Mouse (Mus musculus): ENCODE measurements around the gene Galnt2.
A peak's percentile ranks its signal among the peaks of the same experiment; 100 is the strongest.

Galnt2 gene

DNA sequence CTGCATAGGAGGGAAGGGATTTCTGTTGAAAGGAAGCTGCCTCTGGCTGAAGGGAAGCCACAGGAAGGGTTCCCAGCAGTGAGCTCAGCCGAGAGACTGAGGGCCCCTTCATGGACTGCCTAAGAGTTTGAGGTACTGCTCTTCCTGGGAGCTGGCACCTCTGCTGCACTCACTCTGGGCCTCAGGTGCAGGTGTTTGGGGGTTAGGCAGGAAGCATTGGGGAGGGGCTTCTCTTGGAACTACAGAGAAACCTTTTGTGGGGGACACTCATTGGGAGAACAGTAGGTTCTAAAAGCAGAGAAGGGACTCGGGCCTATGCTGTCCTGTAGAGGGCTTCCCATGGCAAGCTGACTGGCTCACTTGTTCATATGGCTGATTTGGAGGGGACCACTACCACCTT, 3.3 kb downstream of the Galnt2 start:
- no peak for DNase-seq (ENCODE audit: low spot score in 2 of 2)

- DNase-seq (ENCODE audit: low spot score in 2 of 2): no peak
These were observed 4.3 kb downstream of the Galnt2 start for GRCm38 (mm10) chr8:124235536-124235935.

DNA sequence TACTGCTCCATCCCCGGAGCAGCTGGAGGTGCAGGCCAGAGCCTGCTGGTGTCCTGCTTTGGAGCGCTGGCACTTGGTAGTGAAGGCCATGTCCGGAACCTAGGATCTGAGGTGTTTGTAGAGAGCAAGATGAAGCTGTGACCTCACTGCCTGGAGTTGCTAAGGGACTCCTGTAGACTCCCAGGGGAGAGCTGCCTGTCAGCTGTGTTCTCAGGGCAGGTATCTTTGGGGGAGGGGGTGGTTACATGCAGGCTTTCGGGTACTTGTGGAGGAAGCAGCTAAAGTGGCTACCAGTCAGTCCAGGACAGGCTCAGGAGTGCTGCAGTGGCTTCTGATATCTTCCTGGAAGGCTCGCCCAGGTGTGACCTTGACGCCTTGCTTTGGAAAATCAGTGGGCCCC, 8.2 kb downstream of the Galnt2 start:
- DNase-seq (ENCODE audit: low spot score in 2 of 2): no peak

- DNase-seq (ENCODE audit: low spot score in 2 of 2): no peak
These were observed 9.7 kb downstream of the Galnt2 start for GRCm38 (mm10) chr8:124240932-124241331.

GRCm38 (mm10) chr8:124242208-124242607, 11.0 kb downstream of the Galnt2 start:
- no peak for DNase-seq (ENCODE audit: low spot score in 2 of 2)

- no peak for DNase-seq (ENCODE audit: low spot score in 2 of 2)
These were observed 11.7 kb downstream of the Galnt2 start for GRCm38 (mm10) chr8:124242913-124243312.

DNA sequence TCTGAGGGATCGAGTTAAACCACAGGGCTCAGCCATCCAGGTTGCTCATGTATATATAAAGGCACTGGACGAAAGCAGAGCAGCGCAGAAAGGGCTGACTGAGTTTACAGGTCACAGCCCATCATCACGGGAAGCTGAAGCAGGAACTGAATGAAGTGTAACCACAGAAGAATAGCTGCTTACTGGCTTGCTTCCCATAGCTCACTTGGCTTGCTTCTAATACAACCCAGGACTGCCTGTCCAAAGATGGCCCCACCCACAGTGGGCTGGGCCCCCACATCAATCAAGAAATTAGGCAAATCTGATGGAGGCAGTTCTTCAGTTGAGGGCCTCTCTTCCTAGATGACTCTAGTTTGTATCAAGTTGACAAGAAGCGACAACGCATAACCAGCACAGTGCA, 16.4 kb downstream of the Galnt2 start:
- DNase-seq (ENCODE audit: low spot score in 2 of 2): no peak

GRCm38 (mm10) chr8:124248688-124249087, 17.5 kb downstream of the Galnt2 start:
- no peak for DNase-seq (ENCODE audit: low spot score in 2 of 2)

- no peak for DNase-seq (ENCODE audit: low spot score in 2 of 2)
These were observed 19.1 kb downstream of the Galnt2 start for GRCm38 (mm10) chr8:124250255-124250654.

- no peak for DNase-seq (ENCODE audit: low spot score in 2 of 2)
These were observed 19.6 kb downstream of the Galnt2 start for GRCm38 (mm10) chr8:124250785-124251184.

DNA sequence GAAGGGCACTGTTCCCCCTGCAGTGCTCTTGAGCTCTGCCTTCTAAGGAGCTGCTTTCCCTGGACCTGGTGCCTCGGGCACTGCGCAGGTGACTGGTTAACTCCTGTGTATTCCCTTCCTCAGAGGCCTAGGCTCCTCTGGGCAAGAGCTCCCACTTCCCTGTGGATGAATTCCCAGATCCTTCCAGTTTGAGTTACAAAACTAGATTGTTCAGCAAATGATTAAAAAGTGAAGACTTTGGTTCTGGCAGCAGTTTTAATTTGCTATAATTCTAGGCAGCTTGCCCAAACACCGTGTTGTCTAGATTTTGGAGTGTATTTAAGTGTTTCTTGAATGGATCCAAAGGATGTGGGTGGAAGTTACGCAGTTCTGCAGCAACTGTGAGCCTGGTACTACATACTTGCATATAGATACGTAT, 21.4 kb downstream of the Galnt2 start:
- DNase-seq (ENCODE audit: low spot score in 2 of 2): no peak

DNA sequence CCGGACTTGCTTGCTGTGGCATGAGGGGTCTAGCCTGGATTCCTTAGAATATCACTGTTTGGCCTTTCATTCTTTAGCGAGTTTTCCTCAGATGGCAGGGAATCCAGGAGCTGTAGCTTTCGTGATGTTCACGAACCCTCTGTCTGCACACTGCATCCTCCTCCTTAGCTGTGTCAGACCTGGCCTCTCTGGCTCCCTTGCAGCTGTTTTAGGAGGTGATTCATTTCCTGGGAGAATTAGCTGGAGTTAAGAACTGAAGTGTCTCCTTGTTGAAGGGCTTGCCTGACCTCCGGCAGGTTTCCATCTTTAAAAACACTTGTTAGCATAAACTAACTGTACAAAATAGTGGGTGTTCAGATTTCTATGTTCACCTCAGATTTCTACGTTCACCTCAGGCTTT, 22.7 kb downstream of the Galnt2 start:
- DNase-seq (ENCODE audit: low spot score in 2 of 2): no peak

- no peak for DNase-seq (ENCODE audit: low spot score in 2 of 2)
These were observed 25.6 kb downstream of the Galnt2 start for GRCm38 (mm10) chr8:124256841-124257240.

GRCm38 (mm10) chr8:124257363-124257762, 26.2 kb downstream of the Galnt2 start:
- peak; percentile 41 to 42 for DNase-seq (ENCODE audit: low spot score in 2 of 2)

- no peak for DNase-seq (ENCODE audit: low spot score in 2 of 2)
These were observed 28.0 kb downstream of the Galnt2 start for GRCm38 (mm10) chr8:124259146-124259545.

- no peak for DNase-seq (ENCODE audit: low spot score in 2 of 2)
These were observed 28.7 kb downstream of the Galnt2 start for GRCm38 (mm10) chr8:124259925-124260324.

DNA sequence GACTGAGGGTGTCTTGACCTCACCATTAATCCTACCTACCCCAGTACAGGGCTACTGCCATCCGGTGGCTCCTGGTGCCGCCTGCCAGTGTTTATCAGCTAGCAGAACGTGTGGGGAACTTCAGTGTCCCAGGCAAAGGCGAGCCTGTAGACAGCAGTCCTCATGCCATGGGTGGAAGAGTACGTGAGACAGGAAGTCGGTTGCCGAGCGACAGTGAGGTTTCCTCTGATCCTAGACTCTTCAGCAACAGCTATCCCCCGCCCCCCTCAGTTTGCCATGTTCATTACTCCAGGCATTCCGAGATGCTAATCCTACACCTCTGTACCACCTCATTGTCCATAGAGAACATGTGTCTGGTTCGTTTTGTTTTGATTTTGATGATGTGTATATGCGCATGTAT, 29.2 kb downstream of the Galnt2 start:
- DNase-seq (ENCODE audit: low spot score in 2 of 2): no peak

DNA sequence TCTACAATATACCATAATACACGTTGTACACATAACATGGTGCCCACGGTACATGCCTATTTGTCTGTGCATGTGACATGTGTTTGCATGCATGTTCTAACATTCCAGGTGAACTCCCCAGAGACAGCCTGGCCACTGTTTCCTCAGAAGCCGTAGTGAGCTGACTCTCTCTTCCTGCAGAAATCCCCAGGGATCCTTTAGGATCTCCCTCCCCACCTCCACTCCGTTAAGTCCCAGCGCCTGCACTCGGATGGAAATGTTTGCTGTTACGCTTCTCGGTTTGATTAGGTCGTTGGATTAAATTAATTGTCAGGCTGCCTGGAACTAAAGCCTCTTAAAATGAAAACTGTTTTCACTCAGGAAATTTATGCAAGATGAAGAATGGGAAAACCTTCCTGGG, 31.9 kb downstream of the Galnt2 start:
- DNase-seq (ENCODE audit: low spot score in 2 of 2): no peak

DNA sequence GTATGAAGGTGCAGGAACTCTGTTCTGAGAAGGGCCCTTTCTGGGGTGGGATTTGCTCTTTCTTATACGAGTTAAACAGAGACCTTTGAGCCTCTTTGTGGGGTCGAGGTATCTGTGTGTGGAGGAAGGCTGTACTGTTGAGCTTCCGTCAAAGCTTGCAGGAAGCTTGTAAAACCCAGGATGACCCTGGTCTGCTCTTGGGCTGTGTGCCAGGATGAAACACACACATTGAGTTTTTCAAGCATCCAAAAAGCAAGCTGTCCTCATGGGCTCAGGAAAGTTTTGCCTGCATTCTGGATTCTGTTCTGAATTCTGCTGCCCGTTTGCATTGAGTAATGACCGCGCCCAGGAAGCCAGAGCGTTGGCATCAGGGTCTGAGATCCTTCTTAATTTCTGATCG, 32.8 kb downstream of the Galnt2 start:
- no peak for DNase-seq (ENCODE audit: low spot score in 2 of 2)

DNA sequence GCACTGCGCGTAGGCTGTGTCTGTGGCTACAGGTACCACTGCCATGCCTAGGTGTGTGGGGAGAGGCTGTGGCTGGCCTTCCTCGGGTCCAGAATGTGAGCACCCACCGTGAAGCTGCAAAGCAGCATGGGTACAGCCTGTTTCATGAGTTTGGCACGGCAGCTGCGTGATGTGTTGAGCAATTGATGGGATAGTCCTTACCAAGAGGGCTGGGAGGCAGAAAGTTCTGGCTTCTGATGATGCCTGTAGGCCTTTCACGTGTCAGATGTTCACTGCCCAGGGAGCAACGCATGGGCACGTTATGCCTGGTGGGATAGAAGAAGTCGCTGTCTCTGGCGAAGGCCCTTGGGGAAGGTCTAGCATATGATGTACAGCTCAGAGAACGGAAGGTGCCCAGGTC, 33.5 kb downstream of the Galnt2 start:
- DNase-seq (ENCODE audit: low spot score in 2 of 2): no peak

- DNase-seq (ENCODE audit: low spot score in 2 of 2): no peak
These were observed 33.9 kb downstream of the Galnt2 start for GRCm38 (mm10) chr8:124265130-124265529.

DNA sequence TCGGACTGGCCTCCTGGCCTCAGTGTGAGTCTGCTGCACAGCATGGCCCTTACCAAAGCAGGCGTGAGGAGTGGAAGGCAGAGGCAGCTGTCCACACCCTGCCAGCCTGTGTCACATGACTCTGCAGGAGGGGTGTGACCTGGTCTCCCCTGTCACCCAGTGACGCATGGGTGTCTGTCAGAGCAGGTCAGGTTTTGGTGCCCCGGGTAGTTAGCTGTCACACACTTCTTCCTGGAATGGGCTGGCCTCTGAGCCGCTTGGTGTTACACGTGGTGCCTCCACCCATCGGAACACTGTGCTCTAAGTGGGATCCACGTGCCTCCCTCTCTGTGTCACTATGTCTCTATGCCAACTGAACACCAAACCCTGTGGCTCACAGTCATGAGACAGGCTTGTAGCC, 34.6 kb downstream of the Galnt2 start:
- DNase-seq (ENCODE audit: low spot score in 2 of 2): no peak

DNA sequence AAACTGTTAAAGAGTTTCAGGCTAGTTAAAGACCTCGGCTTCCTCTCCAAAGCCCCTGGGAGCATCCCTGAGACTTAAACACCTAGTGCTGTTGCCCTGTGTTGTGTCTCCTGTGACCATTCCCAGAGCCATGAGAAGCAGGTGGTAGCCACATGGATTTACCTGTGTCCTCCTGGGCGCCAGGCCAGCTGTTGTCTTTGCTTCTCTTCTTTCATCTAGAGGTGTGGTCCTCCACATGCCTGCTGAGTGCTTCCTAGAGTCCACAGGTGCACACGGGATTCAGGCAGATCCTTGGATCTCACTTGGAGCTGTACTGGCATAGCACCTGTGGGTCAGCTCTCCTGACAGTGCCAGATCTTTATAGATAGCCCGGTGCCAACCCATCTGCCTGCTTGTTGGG, 36.0 kb downstream of the Galnt2 start:
- DNase-seq (ENCODE audit: low spot score in 2 of 2): no peak

GRCm38 (mm10) chr8:124270504-124270903, 39.3 kb downstream of the Galnt2 start:
- no peak for DNase-seq (ENCODE audit: low spot score in 2 of 2)

GRCm38 (mm10) chr8:124270904-124271303, 39.7 kb downstream of the Galnt2 start:
- no peak for DNase-seq (ENCODE audit: low spot score in 2 of 2)
